Mouse (Mus musculus) testis, adult 2 months (tissue): Measurements from ENCODE around the gene Mogat2.

ENCODE experiments used
- CTCF ChIP-seq: fragments of 200-500 bp; IDR thresholded peaks from 2 replicates; pipeline ENCODE4 v1.5.1; 2012; ENCODE audit warnings: low read depth, mild to moderate bottlenecking, inconsistent platforms, low read length, moderate library complexity; ENCODE audit not compliant: control insufficient read depth, insufficient read depth, insufficient replicate concordance
- POLR2A ChIP-seq: fragments of 200-500 bp; IDR thresholded peaks from 2 replicates; pipeline ENCODE4 v1.6.1; 2012; ENCODE audit warnings: low read depth, mild to moderate bottlenecking, inconsistent platforms, low read length, moderate library complexity; ENCODE audit not compliant: control insufficient read depth

GRCm38 (mm10) chr7:99267251-99267896 lies 29.0 kb upstream of the Mogat2 start, which contains the start of gene Map6:
- TF ChIP-seq POLR2A (no peak), CTCF (no peak)
